In genomic region chr13:56634139-56634615, GRCm38 (mm10) we compare ENCODE assay signal across 10 mouse cellular contexts. TPM values are rescaled to one million over a fixed set of nuclear protein-coding genes. Genes with fewer than 3 reads are reported as not detected.
DNase-seq lines count a peak whose midpoint lies in the region; ATAC-seq and TF ChIP-seq lines count a peak whose summit lies in the region.
"Had no signal": no experiment of that assay in that cellular context is flagged by ENCODE, and none has a peak within 500 bp of the region (broad histone marks: within the 10 kb centered on the region; RNA-seq: fewer than 3 reads in every experiment).

No protein-coding gene starts in this region.

- H3K4me2 ChIP-seq in hindbrain, embryonic 14.5 days (replicated peaks): no peak overlapping the region

- H3K4me1 ChIP-seq in hindbrain, embryonic 10.5 days (replicated peaks): peaks cover 37% of the 10 kb centered on the region
- no peaks in the 10 kb centered on the region for H3K4me1 ChIP-seq in hindbrain, embryonic 14.5 days (replicated peaks; ENCODE audit: control insufficient read depth, insufficient read depth, low read length)
- peaks cover 10% of the 10 kb centered on the region for H3K4me1 ChIP-seq in embryonic fibroblast, embryonic 13.5 days (ENCODE audit: control insufficient read depth, insufficient read depth, low read length)

- no peak overlapping the region for H3K9ac ChIP-seq in hindbrain, embryonic 14.5 days

- peak; percentile 48 for DNase-seq in hindbrain, embryonic 10.5 days (ENCODE audit: low spot score)
- DNase-seq in hindbrain, embryonic 14.5 days (ENCODE audit: low spot score): no peak
- peak; percentile 36 for DNase-seq in brain, embryonic 14.5 days (ENCODE audit: low read depth)
- DNase-seq in lung, postnatal 4 days: peak; percentile 45 to 63
- no peak for DNase-seq in gastrocnemius, postnatal 4 days (ENCODE audit: low spot score in 2 of 2)
- DNase-seq in left cerebral cortex, adult 11 months (ENCODE audit: low spot score): no peak
- DNase-seq: cerebellum, postnatal 10 days had no signal

- ATAC-seq in hindbrain, embryonic 14.5 days (ENCODE audit: low FRiP score): no peak
- ATAC-seq in frontal cortex, adult (ENCODE audit: low TSS enrichment): no peak

- whole genome bisulfite sequencing in hindbrain, embryonic 10.5 days: 27% methylated on average over 7 of the region's 7 CpGs
- WGBS in hindbrain, embryonic 14.5 days: 42% methylated on average over 7 of the region's 7 CpGs

- peaks cover 9% of the 10 kb centered on the region; the same call in 1 of the 2 replicates for H3K36me3 ChIP-seq in hindbrain, embryonic 10.5 days
- no peaks in the 10 kb centered on the region for H3K36me3 ChIP-seq in hindbrain, embryonic 14.5 days (replicated peaks; ENCODE audit: control insufficient read depth, insufficient read depth)

- no peaks in the 10 kb centered on the region for H3K9me3 ChIP-seq in hindbrain, embryonic 10.5 days
- H3K9me3 ChIP-seq in hindbrain, embryonic 14.5 days (ENCODE audit: control insufficient read depth, low read length): no peaks in the 10 kb centered on the region

- no peaks in the 10 kb centered on the region for H3K27me3 ChIP-seq in hindbrain, embryonic 10.5 days (ENCODE audit: insufficient read depth, poor library complexity, severe bottlenecking)
- H3K27me3 ChIP-seq in hindbrain, embryonic 14.5 days (ENCODE audit: control insufficient read depth, insufficient read depth, low read length): no peaks in the 10 kb centered on the region

- TF ChIP-seq CTCF in brain, embryonic 14.5 days (IDR thresholded peaks at IDR 0.05; ENCODE audit: borderline replicate concordance, extremely low read depth, insufficient read depth, insufficient read length): no peak
- TF ChIP-seq CTCF in embryonic fibroblast, embryonic 13.5 days (IDR thresholded peaks at IDR 0.05; ENCODE audit: borderline replicate concordance, insufficient read depth, low read length): no peak

- no peak overlapping the region for H3K4me3 ChIP-seq in hindbrain, embryonic 10.5 days
- no peak overlapping the region for H3K4me3 ChIP-seq in hindbrain, embryonic 14.5 days (replicated peaks; ENCODE audit: low read length)
- no peak overlapping the region for H3K4me3 ChIP-seq in embryonic fibroblast, embryonic 13.5 days (ENCODE audit: insufficient read depth, low read length)

- H3K27ac ChIP-seq in hindbrain, embryonic 10.5 days: peak overlapping the region; percentile 71; the same call in 1 of the 2 replicates
- no peak overlapping the region; the same call in 1 of the 2 replicates for H3K27ac ChIP-seq in hindbrain, embryonic 14.5 days
- H3K27ac ChIP-seq in embryonic fibroblast, embryonic 13.5 days (ENCODE audit: insufficient read depth, low read length): peak overlapping the region; percentile 22; the same call in 1 of the 2 replicates

- TF ChIP-seq POLR2A in brain, embryonic 14.5 days (IDR thresholded peaks at IDR 0.05; ENCODE audit: borderline replicate concordance, extremely low read depth, insufficient read depth, insufficient read length, poor library complexity, severe bottlenecking): no peak
- TF ChIP-seq POLR2A in embryonic fibroblast, embryonic 13.5 days (IDR thresholded peaks at IDR 0.05; ENCODE audit: low read depth, low read length): no peak

RNA-seq across cellular contexts. Expression of gene Tgfbi, which starts 24.9 kb away (rescaled TPM):
- 38.4 and 42.9 TPM in 2 replicates for polyA plus RNA-seq in hindbrain, embryonic 10.5 days (2016; fragmentation: Nextera tagmentation; extraction: Ambion mirVana)
- 5.2 and 7.1 TPM in 2 replicates for polyA plus RNA-seq in hindbrain, embryonic 14.5 days (2014; fragmentation: Nextera tagmentation; extraction: Ambion mirVana)
- 4.1 and 7.0 TPM in 2 replicates for polyA plus RNA-seq in brain, embryonic 14.5 days (2012; rRNA removed)
- polyA plus RNA-seq in embryonic fibroblast, embryonic 13.5 days (2011; ENCODE audit: insufficient read length, low read depth, missing spikeins): 64.4 and 125 TPM in 2 replicates
- 10 to 100 TPM; 75.9 to 99.2 TPM for total RNA-seq in gastrocnemius, postnatal 4 days (2021)
- total RNA-seq: CH12.LX had no signal

Comparison
In these comparisons a context has a peak if more than half of its experiments do, and no peak if none do; other contexts are left out.
1. DNase-seq: peak in hindbrain, embryonic 10.5 days (single experiment), brain, embryonic 14.5 days (single experiment) and lung, postnatal 4 days (2 of 2); none in hindbrain, embryonic 14.5 days (single experiment), gastrocnemius, postnatal 4 days (0 of 2) and left cerebral cortex, adult 11 months (single experiment).